Mouse (Mus musculus): ENCODE results near the gene Ccnd2.

Ccnd2 gene

DNA sequence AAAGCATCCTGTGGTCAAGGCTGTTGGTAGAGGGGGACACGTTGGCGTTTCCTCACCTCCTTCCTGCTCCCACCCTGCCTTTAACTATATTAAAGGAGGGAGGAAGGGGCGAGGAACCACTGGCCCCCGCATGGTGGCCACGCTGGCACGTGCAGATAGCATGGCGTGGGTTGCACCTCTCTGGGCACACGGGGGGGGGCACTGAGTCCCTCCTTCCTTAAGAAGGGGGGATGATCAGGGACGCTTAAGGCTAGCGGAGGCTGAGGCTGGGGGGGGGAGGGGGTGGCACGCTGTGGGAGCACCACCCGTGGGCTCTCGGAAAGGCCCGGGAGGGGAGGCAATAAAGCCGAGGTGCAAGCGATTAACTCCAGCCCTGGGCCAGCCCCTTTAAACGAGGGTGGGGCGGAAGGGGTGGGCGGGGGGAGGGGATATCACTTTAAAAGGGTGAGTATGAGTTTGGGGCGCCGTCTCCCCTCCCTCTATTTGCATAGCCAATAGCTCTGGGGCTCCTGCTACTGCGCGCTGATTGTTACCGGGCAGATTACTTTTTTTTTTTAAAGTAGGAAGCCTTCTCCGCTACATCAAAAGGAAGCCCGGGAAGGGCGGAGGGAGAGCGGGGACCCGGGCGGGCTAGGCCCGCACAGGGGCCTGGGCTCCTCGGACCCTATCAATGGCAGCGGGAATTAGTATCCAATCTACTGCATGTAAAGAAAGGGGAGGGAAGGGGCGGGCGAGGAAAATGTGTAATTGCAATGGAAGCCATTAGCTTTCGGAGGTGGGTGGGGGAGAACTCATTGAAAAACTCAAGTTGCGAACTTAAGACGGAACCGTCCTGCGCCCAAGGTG, at the start of gene Ccnd2:
TSS of gene Ccnd2 (minus strand) at position 88 of the 846 bp plus-strand sequence.
- DNase-seq = peak; percentile 68

DNA sequence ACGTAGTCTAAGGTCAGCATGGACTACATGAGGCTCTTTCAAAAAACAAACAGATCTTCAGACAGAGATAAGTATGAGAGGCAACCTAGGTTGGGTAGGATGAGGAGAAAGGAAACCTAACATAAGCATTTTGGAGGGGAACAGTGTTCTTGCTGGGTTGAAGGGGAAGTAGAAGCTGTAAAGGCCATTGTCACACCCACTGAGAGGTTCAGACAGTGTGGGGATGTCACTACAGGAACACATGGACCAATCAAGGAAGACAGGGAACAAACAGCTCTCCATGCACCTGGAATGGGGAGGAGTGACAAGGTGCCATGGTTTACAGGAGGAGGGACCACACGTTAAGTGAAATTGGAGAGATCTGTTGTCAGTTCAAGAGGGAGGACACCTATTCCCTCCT, 45.0 kb upstream of the Ccnd2 start:
- DNase-seq = no peak

DNA sequence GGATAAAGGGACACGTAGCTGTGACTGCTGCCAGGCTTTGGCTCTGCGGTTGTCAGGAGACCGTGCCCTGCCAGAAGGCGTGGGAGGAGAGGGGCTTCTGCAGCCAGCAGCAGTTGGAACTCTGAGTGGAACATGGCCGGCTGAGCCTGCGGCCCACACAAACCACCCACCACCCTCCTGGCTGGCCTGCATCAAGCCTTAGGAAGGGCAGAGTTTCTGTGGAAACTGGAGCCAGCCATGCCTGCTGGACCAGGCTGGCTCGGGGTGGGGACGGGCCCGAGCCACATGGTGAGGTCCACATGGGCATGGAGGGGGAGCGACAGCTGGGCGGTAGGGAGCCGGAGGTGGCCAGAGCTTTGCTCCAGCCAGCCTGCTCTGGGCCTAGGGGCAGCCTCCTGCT, 29.3 kb upstream of the Ccnd2 start:
- DNase-seq = no peak

DNA sequence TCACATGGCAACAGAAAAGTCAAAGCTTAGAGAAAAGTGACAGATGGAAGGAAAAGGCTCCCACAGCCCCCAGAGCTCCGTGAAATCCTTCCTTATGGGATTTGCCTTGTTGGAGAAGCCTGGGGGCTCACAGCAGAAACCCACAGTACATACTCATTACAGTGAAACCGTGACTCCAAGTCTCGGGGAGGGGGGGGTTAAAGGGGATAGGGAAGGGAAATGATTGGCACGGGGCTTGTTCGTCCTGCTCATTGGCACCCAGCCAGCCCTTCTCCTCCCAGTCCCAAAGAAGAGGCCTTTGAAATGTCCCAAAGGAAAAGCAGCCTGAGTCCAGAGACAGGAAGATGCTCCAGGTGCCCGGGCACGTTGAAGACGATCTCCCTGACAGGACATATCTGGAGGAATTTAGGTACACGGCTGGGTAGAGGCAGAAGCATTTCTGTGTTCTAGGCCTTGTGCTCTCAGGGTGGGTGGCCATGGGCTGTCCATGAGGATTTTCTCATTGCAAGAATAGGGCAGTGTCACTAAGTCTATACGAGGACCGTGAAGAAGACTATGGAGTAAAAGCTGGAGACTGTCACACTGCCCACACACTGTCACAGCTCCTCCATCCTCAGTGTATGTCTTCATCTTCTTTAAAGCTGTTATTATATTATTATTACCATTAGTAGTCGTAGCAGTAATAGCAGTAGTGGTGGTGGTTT, 27.2 kb upstream of the Ccnd2 start:
- DNase-seq = no peak

DNA sequence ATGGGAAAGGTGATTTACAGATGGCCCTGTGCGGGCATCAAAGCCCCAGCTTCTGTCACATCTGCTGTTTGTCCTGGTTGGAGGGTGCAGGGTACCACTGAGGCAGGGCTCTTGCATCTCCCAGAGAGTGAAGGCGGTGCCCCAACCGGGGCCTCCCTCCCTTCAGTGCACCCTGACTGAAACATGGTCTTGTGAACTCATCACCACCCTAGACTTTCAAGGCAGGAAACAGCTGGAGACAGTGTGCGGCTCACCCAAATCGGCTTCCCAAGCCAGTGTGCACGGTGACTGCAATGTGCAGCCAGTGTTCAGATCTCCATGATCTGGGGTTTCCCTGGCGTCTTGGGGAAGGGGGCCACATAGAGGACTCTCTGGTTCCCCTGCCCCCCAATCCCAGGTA, 26.0 kb upstream of the Ccnd2 start:
- no peak for DNase-seq

DNA sequence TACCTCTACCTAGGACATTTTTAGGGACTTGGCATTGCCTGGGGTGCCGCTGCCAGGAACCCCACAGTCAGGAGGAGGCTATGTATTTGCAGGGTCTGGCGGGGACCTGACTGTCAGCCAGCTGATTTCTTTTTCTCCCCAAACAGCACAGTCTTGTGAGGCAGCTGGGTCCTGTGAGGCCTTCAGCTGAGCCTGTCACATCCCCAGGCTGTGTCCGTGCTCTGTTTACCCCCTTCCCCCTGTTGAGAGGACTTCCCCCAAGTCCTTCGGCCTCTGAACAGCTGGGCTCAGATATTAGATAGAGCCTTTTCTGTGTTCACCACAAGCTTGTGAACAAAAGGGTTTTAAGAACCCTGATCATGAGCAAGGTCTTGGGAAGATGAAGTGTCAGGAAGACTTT, 25.4 kb upstream of the Ccnd2 start:
- DNase-seq = no peak

DNA sequence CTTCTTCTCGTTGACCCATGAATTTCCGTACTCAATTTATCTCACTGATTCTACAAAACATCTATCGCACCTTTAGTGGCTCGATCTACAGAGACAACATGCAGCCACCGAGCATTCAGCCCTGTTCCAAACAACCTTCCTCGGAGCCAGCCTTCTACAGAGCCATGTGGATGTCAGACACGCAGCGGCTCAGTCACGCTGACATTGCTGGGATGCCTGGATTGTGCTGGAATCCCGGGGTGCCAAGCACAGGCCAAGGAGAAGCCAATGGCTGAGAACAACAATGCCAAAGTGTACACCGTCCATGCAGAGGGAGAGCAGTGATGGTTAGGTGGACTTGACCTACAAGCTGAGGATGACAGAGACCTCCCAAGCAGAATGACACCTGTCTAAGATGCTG, 20.5 kb upstream of the Ccnd2 start:
- no peak for DNase-seq

DNA sequence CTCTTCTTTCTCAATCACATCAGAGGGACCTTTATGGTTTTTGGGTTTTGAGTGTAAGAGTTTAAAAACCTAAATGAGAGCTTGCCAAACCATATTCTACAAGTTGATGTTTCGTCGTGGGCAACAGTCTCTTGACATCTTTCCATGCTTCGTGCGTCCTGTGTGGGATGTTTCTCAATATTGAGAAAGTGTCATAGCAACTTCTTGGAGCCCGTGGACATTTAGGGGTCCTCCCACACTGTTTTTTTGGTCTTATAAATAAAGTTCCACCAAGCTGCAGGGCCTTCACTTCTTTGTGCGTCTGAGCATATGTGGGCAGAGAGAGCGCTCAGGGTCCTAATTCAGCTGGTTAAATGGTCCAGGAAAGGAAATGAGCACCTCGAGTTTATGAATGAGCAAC, 18.7 kb upstream of the Ccnd2 start:
- DNase-seq = no peak

DNA sequence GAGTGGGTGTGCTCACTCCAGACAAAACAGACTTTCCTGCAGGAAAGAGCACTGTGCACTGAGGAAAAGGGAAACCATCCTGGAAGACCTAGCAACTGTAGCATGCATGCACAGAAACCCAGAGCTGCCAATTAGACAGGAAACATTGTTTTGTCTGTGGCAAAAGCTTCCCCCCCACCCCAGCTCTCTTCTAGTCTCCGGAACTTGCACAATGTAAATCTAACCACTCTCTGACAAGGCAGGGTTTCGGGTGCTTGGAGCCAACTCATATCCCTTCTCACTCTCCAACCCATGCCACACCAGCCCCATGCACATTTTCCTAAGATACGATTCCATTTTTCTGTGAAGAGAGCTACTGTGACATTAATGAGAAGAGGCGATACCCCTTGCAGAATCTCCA, 13.7 kb upstream of the Ccnd2 start:
- no peak for DNase-seq

DNA sequence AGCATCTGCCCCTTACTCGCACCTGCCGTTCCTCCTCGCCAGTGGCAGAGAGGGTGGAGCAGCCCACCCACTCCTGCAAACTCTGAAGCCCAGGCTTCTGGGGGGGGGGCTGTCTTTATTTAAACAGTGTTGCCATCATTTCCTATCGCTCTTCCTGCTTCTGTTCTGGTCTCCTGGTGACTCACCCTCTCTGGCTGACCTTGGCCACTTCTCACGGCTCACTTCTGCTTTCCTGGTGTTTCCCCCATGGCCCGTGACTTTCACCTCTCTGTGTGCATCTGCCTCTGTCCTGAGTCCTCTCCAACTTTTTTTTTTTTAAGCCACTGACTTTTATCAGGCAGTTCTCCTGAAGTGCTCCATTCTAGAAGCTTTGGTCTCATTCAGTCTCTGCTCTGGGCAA, 10.8 kb upstream of the Ccnd2 start:
- no peak for DNase-seq

DNA sequence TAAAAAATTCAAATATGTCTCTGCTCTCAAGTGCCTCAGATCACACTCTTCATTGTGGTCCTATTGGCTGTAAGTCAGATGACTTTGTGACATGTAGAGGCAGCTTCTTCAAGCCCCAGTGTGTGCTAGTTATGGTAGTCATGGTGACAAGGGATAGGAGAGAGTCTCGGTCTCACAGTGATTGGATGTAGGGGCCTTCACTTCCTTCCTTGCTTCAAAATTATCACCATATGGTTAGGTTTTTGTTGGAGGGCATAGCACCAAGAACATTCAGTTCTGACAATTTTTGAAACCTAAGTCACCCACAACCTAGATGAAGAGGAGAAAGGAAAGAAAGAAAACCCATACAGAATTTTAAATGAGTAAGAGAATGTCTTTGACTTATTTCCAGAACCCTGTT, 5.3 kb upstream of the Ccnd2 start:
- DNase-seq = no peak

DNA sequence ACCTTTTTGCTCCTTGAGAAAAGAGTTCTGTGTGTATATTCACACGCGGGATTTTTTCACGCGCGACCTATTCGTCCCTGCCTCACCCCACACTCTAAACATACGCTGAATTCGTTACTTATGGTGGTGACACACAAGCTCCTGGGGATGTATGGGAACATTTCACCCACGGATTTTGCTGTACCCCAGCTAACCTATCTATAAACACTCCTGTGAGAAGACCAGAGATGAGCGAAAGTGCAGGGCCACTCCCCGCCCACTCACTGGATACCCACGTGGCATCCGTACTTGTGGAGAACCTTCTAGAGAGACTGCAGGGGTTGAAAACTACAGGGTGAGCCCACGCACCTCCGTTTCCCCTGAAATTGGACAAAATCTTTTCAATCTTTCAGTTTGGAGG, 3.5 kb upstream of the Ccnd2 start:
- no peak for DNase-seq

DNA sequence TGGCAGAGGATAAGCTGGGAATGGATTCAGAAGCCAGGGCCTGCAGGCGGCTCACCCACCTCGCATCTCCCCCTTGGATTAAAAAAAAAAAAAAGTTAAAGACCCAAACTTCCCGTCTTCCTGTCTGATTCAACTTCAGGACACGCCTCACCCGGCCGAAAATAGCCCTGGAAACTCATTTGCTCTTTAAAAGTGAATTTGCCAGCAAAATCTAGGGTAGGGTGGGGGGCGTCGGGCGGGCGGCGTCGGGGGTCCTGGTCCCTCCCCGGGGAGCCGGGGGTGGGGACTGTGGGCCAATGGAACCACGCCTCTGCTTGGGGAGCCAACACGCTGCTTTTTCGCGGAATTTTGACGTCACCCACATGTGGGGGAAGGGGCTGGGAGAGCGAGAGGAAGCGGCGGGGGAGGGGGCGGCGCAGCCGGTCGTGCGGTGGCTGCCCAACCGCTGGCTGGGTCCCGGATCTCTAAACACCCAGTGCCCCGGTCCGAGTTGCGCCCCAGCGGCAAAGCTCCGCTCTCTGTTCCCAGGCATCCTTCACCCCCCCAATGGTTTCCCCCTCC, 2.8 kb upstream of the Ccnd2 start:
- peak; percentile 26 for DNase-seq

DNA sequence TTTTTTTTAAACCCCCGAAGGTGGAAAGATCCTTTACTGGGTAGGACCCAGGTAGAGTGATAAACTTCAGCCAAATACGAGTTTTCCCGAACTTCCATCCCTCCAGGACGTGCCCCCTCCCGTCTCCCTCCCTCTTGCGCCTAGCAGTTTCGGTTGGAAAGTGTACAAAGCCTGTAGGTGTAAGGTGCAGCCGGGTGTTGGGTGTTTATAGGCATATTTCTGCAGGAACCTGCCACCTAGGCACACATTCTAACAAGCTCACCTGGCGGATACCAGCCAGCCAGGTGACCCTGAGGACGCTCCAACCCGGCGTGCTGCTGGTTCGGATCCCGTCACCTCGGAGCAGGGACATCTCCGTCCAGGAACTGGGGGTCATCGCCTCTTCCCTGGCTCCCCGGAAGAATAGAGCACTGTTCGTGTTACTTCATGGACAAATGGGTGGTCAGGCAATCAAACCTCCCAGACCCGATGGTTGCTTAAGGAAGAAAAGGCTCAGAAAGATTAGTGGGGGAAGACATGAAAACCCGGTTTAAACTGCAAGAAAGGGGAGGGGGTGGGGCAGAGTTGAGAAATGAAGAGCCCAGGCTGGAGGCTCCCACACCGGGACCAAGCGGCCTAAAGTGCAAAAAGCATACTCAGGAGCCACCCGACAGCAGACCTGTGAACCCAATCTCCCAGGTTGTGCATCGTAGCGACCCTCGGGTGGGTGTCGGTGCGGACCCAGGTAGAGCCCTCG, 2.1 kb upstream of the Ccnd2 start:
- DNase-seq = no peak

DNA sequence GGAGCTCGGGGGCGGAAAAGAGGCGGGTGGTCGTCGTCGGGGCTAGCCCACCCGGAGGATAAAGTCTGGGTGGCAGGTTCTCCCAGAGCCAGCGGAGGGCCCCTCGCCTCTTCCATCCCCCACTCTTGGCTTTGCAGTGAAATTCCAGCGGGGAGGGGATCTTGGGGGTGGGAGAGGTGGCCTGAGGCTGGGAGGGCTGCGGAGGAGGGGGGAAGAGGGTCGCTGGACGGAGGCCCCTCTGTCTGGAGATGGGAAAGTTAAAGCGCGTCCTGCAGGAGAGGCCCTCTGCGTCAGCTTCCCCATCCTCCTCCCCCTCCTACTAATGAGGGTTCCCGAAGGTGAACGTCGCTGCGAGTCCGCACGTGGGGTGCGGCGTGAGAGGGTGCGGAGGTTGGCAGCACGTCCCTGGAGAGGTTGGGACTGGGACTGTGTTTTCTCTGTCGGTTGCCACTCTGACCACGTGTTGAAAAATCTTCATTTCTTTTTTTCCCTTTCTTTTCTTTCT, 1.4 kb upstream of the Ccnd2 start:
- peak; percentile 20 for DNase-seq

DNA sequence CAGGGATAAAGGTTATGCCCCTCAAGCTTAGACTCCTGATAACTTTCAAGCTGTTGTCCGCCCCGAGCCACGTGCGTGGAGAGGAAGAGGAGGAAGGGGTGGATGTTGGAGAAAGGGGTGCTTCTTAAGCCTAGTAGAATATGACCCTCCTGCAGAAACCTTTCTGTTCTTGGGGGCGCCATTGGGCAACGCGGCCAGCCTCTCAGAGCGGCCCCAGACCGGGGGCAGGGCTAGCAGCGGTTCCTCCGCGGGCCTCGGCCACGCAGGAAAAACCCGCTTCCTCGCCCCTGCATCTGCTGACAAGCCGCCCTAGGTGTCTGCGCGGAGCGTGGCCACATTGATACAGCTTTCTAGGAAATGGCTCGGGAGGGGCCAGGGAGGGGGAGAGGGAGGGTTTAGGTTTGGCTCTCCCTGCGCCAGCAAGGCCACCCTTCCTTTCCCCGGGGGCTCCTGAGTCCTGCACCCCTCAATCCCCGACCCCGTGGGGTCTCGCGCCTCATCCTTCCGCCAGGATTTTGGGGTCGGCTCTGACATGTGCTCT, 358 bp downstream of the Ccnd2 start:
- DNase-seq = peak; percentile 15

DNA sequence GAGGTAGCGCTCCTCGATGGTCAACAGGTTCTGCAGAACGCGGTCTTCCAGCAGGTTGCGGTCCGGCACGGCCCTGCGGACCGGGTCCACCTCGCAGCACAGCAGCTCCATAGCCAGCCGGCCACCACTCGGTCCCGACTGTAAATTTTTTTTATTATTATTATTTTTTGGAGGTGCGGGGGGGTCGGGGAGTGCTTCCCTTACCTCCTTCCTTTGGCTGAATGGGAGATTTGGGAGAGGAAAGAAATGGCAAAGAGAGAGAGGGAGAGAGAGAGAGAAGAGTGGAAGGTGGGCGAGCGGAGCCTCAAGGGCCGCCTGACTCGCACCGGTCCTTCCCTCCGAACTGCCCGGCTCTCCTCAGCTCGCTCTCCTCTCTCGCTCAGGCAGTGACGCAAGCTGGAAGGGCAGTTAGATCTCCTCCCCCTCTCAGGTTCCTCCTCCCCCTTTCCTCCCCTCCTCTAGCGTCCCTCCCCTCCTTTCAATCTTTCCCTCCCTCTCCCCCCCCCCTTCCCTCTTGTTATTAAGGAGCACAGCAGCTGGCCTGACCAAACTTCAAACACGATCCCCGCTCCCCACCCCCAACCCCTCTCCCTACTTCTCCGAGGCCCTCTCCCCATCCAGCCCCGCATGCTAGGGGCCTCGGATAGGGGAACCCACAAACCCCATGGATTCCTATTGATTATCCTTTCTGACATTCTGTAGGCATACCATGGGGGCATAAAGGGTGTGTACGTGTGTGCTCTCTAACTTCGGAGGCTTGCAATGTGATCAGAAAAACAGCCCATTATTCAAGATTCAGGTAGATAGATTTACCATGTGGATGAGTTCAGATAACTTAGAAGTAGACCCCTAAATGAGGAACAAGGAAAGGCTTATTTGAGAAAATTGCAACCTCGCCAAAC, 1.1 kb downstream of the Ccnd2 start:
- peak; percentile 41 for DNase-seq

DNA sequence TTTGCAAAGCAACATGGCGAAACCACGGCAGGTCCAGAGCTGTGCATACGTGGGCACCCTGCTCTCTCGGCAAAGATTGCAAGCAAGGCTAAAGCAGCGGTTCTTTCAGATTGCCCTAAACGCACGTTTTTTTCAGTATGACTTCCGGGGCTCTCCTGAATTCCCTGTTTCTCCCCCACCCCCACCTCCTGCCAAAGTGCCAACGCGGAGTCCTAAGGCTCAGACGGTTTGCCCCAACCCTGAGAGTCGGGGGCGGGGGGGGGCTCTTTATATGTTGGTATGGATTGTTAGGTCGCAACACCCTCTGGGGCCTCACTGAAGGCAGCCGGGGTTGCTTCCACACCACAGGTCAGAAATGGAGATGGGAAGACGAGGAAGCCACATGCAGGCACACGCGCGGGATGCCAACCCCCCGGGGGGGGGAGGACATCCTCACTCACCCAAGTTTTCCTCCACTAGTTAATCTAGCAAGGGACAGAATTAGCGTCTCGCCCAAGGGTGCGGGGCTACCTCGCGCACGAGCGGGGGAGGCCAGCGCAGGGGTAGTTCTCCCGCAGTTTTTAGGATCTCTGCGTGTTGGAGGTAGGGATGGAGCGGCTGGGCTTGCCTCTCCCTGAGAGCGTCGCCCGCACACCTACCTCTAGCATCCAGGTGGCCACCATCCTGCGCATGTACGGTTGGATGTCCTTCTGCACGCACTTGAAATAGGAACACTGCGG, 1.9 kb downstream of the Ccnd2 start:
- no peak for DNase-seq

DNA sequence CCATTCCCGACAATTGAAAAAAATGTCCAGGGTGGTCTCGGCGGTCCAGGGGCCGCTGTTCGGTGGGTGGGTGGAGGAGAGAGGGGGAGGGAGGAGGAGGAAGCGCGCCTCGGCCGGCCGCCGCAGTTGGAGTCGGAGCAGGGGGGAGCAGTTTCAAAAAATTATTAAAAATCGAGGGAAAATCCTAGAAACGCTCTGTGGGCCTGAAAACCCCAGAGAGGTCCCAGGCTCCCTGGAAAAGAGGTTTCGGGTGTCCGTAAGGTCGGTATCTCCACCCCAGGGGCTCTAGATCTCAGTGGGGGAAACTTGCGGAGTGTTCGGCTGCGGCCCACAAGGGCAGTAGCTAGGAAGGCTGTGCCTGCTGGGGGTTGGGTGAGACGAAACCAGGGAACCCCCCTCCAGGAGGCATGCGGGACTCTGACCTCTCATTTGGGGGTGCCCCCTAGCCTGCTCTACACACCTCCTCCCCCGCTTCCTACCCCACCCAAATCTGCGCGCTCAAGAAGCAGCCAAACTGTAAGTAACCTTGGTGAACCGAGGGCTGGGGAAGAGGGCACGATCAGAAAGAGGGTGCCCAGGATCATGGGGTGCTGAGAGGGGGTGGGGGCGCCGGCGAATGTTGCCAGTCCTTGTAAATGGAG, 2.6 kb downstream of the Ccnd2 start:
- DNase-seq = no peak

DNA sequence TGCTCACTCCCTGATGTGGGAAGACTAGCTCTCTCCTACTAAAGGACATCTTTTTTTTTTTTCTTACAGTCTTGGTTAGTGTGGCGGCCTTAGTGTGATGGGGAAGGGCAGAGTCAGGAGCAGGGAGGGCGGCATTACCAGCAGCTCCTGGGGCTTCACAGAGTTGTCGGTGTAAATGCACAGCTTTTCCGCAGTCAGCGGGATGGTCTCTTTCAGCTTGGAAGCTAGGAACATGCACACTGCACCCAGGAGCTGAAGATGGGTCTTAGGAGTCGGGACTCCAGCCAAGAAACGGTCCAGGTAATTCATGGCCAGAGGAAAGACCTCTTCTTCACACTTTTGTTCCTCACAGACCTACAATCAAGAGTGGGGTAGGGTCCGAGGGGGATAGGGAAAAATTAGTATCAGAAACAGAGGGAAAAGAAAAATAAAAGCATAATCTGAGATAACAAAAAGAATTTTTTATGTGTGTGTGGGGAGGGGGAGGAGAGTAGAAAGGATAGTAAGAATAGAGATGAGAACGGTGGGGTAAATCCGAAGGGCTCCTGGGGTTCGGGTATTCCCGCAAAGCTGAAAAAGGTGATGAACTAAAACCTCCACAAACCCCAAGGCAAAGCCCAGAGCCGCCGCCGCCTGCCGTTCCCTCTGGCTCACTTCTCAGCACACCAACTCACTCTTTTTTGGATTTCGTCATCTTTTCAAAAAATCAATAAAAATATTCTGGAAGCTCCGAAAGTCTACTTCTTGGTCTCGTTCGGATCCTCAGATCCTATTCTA, 3.3 kb downstream of the Ccnd2 start:
- DNase-seq = no peak

Data from kidney, adult 11 months (tissue).